Mouse (Mus musculus): Measurements from ENCODE around the gene Per3.

- no peak for TF ChIP-seq POLR2A (IDR thresholded peaks at IDR 0.05; ENCODE audit: low read depth, low read length)
- no peak for TF ChIP-seq CTCF (IDR thresholded peaks at IDR 0.05; ENCODE audit: extremely low read depth, insufficient read depth, insufficient read length, insufficient replicate concordance)
Measured at GRCm38 (mm10) chr4:151059566-151059965, 15.1 kb upstream of the Per3 start.

All from spleen, adult 2 months (tissue).